Mouse (Mus musculus) layer of hippocampus, adult 8-10 months (tissue): ENCODE measurements around the gene Treh. TPM values are rescaled to one million over a fixed set of nuclear protein-coding genes. Genes with fewer than 3 reads are reported as not detected.
"Not testable (repeated sequence)": the region's sequence is repeated elsewhere in the genome, so short reads cannot be mapped to it uniquely, and the experiment has no call there.

Experiments
- DNase-seq, 2 experiments: peaks; one replicate each; pipeline ENCODE4 v3.0.0; 2022; ENCODE audit warnings: low spot score in 2 of 2
- total RNA-seq, 4 experiments: library from RNA; stranded (reverse); gene quantifications; 2 replicates each; pipeline ENCODE4 v1.2.4; 2022

Treh gene
- total RNA-seq = not detected

- no peak for DNase-seq
Measured at GRCm38 (mm10) chr9:44673005-44673404, at the start of gene Treh. Gene Treh (plus strand): TSS chr9:44673233.

GRCm38 (mm10) chr9:44624390-44624789 lies 48.6 kb upstream of the Treh start:
- DNase-seq = no peak

DNA sequence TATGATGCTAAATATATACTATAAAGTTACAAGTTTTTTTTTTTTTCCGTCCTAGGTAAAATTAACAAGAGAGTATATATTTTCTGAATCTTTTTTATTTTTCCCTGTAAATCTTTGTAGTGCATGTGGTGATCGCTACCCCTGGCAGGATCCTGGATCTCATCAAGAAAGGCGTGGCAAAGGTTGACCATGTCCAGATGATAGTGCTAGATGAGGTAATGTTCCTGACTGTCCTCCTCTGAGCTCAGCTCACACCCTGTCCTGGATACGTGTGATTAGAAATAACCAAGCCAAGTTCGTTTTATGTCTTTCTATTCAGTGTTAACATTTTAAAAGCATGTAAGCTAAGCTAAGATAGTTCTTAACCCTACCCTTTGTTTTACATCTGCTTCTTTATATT lies 46.8 kb upstream of the Treh start:
- DNase-seq = no peak

DNA sequence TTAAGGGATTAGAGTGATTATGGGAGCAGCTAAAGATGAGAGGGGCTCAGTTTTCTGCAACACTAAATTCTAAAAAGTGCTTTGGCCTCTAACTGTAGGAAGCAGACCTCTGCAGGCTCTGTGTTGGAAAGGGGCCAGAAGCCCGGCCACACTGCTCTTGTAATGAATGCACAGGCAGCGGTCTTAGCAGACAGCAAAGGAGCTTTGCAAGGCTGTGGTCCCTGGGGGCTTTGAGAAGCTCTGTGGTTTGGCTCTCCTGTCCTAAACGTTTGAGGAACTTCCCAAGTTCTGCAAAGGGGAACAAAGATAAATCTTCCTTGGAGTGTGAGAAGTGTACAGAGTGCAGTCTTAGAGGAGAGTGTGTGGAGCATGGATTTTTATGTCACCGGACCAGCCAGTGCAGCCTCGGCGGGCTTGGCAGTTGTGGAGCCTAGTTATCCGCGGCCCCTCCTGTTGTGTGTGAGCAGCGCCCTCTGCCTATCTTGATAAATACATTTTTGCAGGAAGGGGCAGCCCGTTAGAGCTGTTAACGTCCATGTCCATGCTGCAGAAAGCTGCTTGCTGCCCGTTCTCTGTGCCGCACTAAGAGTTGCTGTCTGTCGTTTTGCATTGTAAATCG lies 35.4 kb upstream of the Treh start:
- no peak for DNase-seq

DNA sequence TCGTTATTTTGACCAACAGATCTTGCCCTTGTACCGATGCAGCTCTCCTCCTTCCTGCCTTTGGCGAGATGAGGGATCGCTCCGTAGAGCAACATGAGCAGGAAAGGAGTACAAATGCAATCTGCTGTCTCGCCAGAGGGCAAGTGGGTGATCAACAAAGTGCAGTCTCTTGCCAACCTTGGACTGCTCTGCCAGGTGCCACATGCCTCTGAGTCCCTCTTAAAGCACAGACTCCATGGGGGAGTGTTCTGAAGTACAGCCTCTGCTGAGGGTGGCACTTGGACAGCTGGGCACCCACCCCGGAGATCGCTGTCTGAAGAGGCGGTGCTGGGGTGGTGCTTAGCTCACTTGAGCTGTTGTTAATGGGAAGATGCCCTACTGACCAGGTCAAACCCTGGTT lies 34.3 kb upstream of the Treh start:
- not testable (repeated sequence) for DNase-seq

- not testable (repeated sequence) for DNase-seq
Measured at GRCm38 (mm10) chr9:44640028-44640427, 33.0 kb upstream of the Treh start.

DNA sequence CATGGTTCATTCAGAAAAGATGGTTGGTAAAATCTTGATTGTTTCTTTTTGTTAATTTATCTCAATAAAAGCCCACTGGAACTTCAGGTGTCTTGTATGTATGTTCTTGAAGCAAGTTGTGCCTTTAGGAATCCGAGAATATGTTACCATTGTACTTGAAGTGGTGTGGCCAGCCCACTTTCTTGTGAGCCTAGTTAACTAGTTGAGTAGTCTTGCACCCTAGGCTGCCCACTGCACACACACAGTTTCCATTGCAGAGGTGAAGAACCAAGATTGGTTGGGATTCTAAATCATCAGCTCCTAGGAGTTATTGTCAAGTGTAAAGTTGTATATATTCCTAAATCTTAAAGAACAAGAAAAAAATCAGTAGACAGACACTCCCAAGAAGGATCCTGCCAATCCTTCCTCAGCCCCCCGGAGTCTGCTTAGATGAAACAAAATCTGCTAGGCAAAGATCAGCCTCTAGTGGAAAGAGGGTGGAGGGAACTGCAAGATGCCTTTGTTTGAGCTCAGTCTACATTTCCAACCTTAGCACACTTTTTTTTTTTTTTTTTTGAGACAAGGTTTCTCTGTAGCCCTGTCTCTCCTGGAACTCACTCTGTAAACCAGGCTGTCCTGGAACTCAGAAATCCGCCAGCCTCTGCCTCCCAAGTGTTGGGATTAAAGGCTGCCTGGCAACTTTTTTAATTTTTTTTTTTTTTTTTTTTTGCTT lies 32.2 kb upstream of the Treh start:
- no peak for DNase-seq

DNA sequence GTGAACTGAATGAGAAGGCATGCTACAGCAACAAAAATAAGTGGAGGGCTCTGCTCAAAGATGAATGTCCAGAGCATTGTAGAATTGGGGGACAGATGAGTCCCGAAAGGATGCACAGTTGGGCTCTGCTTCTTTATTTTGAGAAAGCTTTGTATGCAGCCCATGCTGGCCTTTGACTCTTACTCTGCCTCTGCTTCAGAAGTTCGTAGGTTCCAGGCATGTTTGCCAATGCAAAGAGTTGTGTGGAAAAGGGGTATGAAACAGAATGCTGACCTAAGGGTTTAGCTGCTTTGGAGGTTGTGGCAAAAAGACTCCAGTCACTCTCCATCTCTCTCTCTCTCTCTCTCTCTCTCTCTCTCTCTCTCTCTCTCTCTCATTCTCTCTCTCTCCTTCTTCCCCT lies 31.4 kb upstream of the Treh start:
- no peak for DNase-seq

GRCm38 (mm10) chr9:44643103-44643502 lies 29.9 kb upstream of the Treh start:
- DNase-seq = no peak

- DNase-seq = no peak
Measured at GRCm38 (mm10) chr9:44644186-44644585, 28.8 kb upstream of the Treh start.

DNA sequence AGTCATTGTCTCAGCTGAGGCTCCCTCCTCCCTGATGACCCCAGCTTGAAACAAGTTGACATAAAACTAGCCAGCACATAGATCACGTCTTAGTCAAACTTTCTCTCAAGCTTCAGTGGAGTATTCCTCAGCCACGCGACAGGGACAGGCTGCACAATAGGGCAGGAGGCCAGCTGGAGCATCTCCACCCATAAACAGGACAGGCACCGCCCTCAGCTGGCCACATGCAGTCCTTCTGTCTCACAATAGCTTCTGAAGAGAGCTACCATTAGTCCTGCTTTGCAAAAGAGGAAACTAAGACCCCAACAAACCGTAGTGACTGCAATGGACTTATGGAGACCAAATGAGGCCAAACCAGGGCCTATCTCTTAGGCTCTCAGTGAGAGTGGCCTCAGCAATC lies 27.6 kb upstream of the Treh start:
- DNase-seq = peak in 1 of 2 experiments; percentile 25

- no peak for DNase-seq
Measured at GRCm38 (mm10) chr9:44645924-44646323, 27.1 kb upstream of the Treh start.

DNA sequence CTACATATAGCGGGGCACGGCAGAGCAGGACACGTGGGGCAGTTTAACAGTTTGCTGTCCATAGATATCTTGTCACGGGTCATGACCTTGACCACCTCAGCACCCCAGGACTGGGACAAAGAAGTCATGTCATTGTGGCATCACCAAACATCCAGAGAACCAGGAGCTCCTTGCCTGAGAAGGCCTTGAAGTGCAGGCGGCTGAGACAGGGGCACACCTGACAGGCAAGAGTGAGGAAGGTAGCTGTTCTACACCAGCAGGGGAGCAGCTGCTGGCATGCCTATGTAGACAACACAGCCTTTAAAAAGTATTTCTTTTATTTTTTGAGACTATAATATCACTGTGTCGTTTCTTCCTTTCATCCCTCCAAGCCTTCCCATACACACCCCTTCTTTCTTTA lies 26.7 kb upstream of the Treh start:
- DNase-seq = no peak

GRCm38 (mm10) chr9:44647026-44647425 lies 26.0 kb upstream of the Treh start:
- DNase-seq = no peak

- DNase-seq = no peak
Measured at GRCm38 (mm10) chr9:44647656-44648055, 25.4 kb upstream of the Treh start.

DNA sequence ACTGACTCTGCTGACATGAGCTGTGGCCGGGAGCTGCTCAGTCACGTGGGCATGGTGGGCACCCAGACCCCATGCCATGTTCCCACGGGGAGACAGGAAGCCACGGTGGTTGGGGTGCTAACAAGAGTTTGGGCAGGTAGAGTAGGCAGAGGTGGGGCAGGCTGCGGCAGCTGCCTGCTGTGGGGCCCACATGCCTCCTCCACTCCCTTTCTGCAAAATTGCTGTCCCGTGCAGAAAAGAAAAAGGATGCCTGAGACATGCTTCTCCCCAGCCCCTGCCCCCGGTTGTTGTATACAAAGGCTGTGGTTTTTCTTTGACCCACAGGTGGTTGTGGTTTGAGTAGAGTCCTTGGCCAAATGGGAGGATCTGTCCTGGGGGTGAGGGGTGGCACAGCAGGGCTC lies 24.2 kb upstream of the Treh start:
- DNase-seq = no peak

DNA sequence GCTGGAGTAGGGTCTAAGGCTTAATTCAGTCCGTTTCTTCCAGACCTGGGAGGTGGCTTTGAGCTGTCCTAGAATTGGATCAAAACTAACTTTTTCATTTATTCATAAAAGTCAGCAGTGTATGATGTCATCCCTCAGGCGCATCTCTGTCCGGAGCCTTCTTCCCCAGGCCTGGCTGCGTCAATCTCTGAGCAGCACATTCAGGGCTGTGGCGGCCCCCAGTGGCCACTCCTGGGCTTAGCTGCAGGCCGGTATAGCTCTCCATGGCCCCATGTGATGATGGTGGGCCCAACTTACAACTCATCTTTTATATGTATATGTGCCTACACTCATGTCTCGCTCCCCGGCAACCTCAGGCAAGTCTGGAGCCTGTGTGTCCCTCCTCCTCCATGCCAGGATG lies 21.0 kb upstream of the Treh start:
- peak; percentile 35 to 60 for DNase-seq

- no peak for DNase-seq
Measured at GRCm38 (mm10) chr9:44653896-44654295, 19.1 kb upstream of the Treh start.

- peak in 1 of 2 experiments; percentile 56 for DNase-seq
Measured at GRCm38 (mm10) chr9:44655098-44656066, 17.7 kb upstream of the Treh start.

- no peak for DNase-seq
Measured at GRCm38 (mm10) chr9:44663706-44664105, 9.3 kb upstream of the Treh start.

DNA sequence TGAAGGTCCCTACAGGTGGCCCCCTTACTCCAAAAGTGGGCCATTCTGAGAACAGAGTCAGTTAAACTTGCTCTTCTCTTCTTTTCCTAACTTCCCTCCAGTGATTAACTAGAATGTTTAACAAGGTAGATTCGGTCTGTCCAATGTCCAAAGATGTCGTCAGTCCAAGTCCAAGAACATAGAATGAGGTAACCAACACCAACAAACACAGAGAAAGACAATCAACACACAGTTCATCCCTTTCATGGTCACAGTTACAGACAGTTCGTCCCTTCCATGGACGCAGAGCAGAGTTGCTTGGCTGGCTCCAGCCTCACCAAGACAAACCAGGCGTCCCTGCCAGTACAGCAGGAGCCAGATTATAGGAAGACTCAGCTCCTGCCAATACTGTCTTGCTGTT lies 1.6 kb upstream of the Treh start:
- DNase-seq = no peak

GRCm38 (mm10) chr9:44672291-44672865 lies 655 bp upstream of the Treh start:
- DNase-seq = no peak
